ENCODE assay signal across 11 mouse cellular contexts in the genomic region with DNA sequence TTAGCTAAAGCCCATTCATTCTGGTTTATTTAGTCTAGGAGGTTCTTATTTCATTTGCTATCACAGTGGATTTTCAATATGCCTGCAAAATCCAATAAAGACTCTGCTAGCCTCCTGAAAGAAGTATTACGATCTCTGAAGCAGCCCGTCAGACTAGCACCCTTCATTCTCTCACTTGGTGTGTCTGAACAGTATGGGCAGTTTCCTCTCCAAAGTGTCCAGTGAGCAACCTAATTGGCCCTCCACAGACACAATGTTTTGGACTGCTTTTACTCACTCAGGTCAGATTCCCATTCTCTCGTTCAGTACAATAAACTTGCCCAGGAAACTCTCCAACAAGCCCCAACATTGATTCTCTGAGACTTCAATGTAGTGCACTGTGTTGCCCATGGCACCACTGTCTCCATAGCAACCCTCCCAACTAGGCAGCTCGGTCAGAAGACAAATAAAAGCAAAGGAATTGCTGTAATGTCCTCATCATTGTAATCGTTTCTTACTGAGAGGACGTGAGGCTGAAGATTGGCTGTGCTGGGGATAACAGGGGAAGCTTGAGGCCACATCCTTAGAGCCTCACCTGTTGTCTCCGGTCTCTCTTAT.
DNase-seq lines count a peak whose midpoint lies in the region; ATAC-seq lines count a peak whose summit lies in the region.
"Had no signal": no experiment of that assay in that cellular context is flagged by ENCODE, and none has a peak within 500 bp of the region (broad histone marks: within the 10 kb centered on the region; RNA-seq: fewer than 3 reads in every experiment).

No protein-coding gene starts in this region.

- no peak overlapping the region for H3K4me3 ChIP-seq in forebrain, embryonic 12.5 days (replicated peaks)
- no peak overlapping the region for H3K4me3 ChIP-seq in midbrain, embryonic 10.5 days
- H3K4me3 ChIP-seq: limb, embryonic 13.5 days had no signal

- no peak overlapping the region for H3K9ac ChIP-seq in forebrain, embryonic 12.5 days
- H3K9ac ChIP-seq: limb, embryonic 13.5 days had no signal

- peaks cover 11% of the 10 kb centered on the region for H3K4me1 ChIP-seq in forebrain, embryonic 12.5 days
- peaks cover 18% of the 10 kb centered on the region for H3K4me1 ChIP-seq in midbrain, embryonic 10.5 days

- peak; percentile 31 for DNase-seq in right cerebral cortex, adult 18-20 months
- no peak for DNase-seq in right cerebral cortex, postnatal 36 days (ENCODE audit: low spot score in 2 of 2)
- peak; percentile 34 for DNase-seq in midbrain, embryonic 10.5 days (ENCODE audit: low spot score)
- DNase-seq in urinary bladder, postnatal 14 days (ENCODE audit: low spot score) = no peak
- no peak for DNase-seq in adipocyte (ENCODE audit: low spot score)
- DNase-seq in urinary bladder, adult 18-20 months (ENCODE audit: low spot score in 2 of 2) = no peak
- DNase-seq: adrenal gland, adult 2 months; cerebellum, postnatal 10 days had no signal

- peak overlapping the region; percentile 6; the same call in 1 of the 2 replicates for H3K4me2 ChIP-seq in forebrain, embryonic 12.5 days
- H3K4me2 ChIP-seq: limb, embryonic 13.5 days had no signal

- no peaks in the 10 kb centered on the region; the same call in 1 of the 2 replicates for H3K9me3 ChIP-seq in forebrain, embryonic 12.5 days
- 0 out of 2 replicates have a peak, but pooled peaks cover 4% of the 10 kb centered on the region for H3K9me3 ChIP-seq in midbrain, embryonic 10.5 days (replicated peaks)

- WGBS in forebrain, embryonic 12.5 days = 27% methylated on average over 7 of the region's 7 CpGs
- WGBS in midbrain, embryonic 10.5 days = 51% methylated on average over 7 of the region's 7 CpGs

- ATAC-seq in forebrain, embryonic 12.5 days (ENCODE audit: low FRiP score) = peak; percentile 86

- no peak overlapping the region for H3K27ac ChIP-seq in forebrain, embryonic 12.5 days
- no peak overlapping the region for H3K27ac ChIP-seq in midbrain, embryonic 10.5 days (replicated peaks)
- H3K27ac ChIP-seq: kidney, postnatal 0 days; limb, embryonic 13.5 days had no signal

- H3K27me3 ChIP-seq in forebrain, embryonic 12.5 days = no peaks in the 10 kb centered on the region; the same call in 1 of the 2 replicates
- no peaks in the 10 kb centered on the region for H3K27me3 ChIP-seq in midbrain, embryonic 10.5 days (ENCODE audit: low read depth, poor library complexity, severe bottlenecking)
- H3K27me3 ChIP-seq: limb, embryonic 13.5 days had no signal

- H3K36me3 ChIP-seq in forebrain, embryonic 12.5 days (replicated peaks) = no peaks in the 10 kb centered on the region
- no peaks in the 10 kb centered on the region for H3K36me3 ChIP-seq in midbrain, embryonic 10.5 days
- H3K36me3 ChIP-seq: limb, embryonic 13.5 days had no signal

Comparison
In these comparisons a context has a peak if more than half of its experiments do, and no peak if none do; other contexts are left out.
1. DNase-seq: peak in right cerebral cortex, adult 18-20 months (single experiment) and midbrain, embryonic 10.5 days (single experiment); none in right cerebral cortex, postnatal 36 days (0 of 2), urinary bladder, postnatal 14 days (single experiment), adipocyte (single experiment) and urinary bladder, adult 18-20 months (0 of 2).